Mouse (Mus musculus) forebrain, embryonic 10.5 days (tissue): ENCODE measurements around the gene Zfp106. TPM values are rescaled to one million over a fixed set of nuclear protein-coding genes. Genes with fewer than 3 reads are reported as not detected.

Experiments
- DNase-seq: peaks from one replicate; pipeline ENCODE4 v3.0.0-alpha.2; 2017; ENCODE audit warnings: low spot score; ENCODE audit errors: extremely low spot score
- H3K27ac ChIP-seq: fragments of 300-500 bp; sonication (generic); 2 replicates; pipeline ENCODE4 v1.5.1; 2016; ENCODE audit warnings: mild to moderate bottlenecking
- H3K27me3 ChIP-seq: fragments of 300-500 bp; sonication (generic); 2 replicates; pipeline ENCODE4 v1.6.1; 2016; ENCODE audit warnings: mild to moderate bottlenecking; ENCODE audit not compliant: poor library complexity, severe bottlenecking
- H3K36me3 ChIP-seq: fragments of 300-500 bp; sonication (generic); replicated peaks from 2 replicates; pipeline ENCODE4 v1.6.1; 2016; ENCODE audit warnings: mild to moderate bottlenecking, moderate library complexity
- H3K4me1 ChIP-seq: fragments of 300-500 bp; sonication (generic); 2 replicates; pipeline ENCODE4 v1.6.1; 2016
- H3K4me3 ChIP-seq: fragments of 300-500 bp; sonication (generic); 2 replicates; pipeline ENCODE4 v1.5.1; 2016; ENCODE audit warnings: mild to moderate bottlenecking, moderate library complexity
- H3K9me3 ChIP-seq: fragments of 300-500 bp; sonication (generic); 2 replicates; pipeline ENCODE4 v1.6.1; 2016; ENCODE audit warnings: mild to moderate bottlenecking, moderate library complexity
- WGBS: fragments of 180-500 bp; shearing (Covaris S2); methylation state at CpG from one replicate; pipeline ENCODE4 v1.1.7; 2016; 5-methylcytosine and 5-hydroxymethylcytosine counted together
- polyA plus RNA-seq: library from polyadenylated mRNA; unstranded; fragments of >200 nt; fragmentation: Nextera tagmentation; extraction: Ambion mirVana; gene quantifications from 2 replicates; pipeline ENCODE4 v1.2.1, GENCODE M21; 2016

Zfp106 gene
- polyA plus RNA-seq, 1 experiment from 2014 or later = 83.1 TPM

- Histone ChIP-seq H3K4me1 (no peaks in the 10 kb centered on the region), H3K27ac (no peak overlapping the region), H3K36me3 (peaks cover 99% of the 10 kb centered on the region), H3K27me3 (no peaks in the 10 kb centered on the region), H3K4me3 (no peak overlapping the region), H3K9me3 (no peaks in the 10 kb centered on the region)
- no peak for DNase-seq
Measured at GRCm38 (mm10) chr2:120529531-120529930, 34.1 kb downstream of the Zfp106 start.

- peaks cover 100% of the 10 kb centered on the region for H3K36me3 ChIP-seq
- WGBS = 90% methylated on average over 5 of the region's 5 CpGs
- H3K4me1 ChIP-seq = no peaks in the 10 kb centered on the region
- no peak overlapping the region for H3K4me3 ChIP-seq
- H3K27me3 ChIP-seq = no peaks in the 10 kb centered on the region
- no peak for DNase-seq
- no peak overlapping the region for H3K27ac ChIP-seq
- H3K9me3 ChIP-seq = no peaks in the 10 kb centered on the region
Measured at GRCm38 (mm10) chr2:120526771-120527170, 36.9 kb downstream of the Zfp106 start.

- H3K36me3 ChIP-seq = peaks cover 100% of the 10 kb centered on the region
- DNase-seq = no peak
- 93% methylated on average over 5 of the region's 5 CpGs for WGBS
- no peaks in the 10 kb centered on the region for H3K9me3 ChIP-seq
- H3K4me1 ChIP-seq = no peaks in the 10 kb centered on the region
- H3K4me3 ChIP-seq = no peak overlapping the region
- H3K27me3 ChIP-seq = no peaks in the 10 kb centered on the region
- no peak overlapping the region for H3K27ac ChIP-seq
Measured at GRCm38 (mm10) chr2:120518547-120519210, 45.0 kb downstream of the Zfp106 start.

GRCm38 (mm10) chr2:120514181-120514580 lies 49.5 kb downstream of the Zfp106 start:
- peaks cover 96% of the 10 kb centered on the region for H3K36me3 ChIP-seq
- WGBS = 94% methylated on average over 4 of the region's 4 CpGs

GRCm38 (mm10) chr2:120503992-120504391 lies 59.7 kb downstream of the Zfp106 start:
- Histone ChIP-seq H3K36me3 (peaks cover 51% of the 10 kb centered on the region), H3K4me3 (no peak overlapping the region), H3K4me1 (peaks cover 22% of the 10 kb centered on the region), H3K27ac (no peak overlapping the region), H3K9me3 (no peaks in the 10 kb centered on the region), H3K27me3 (no peaks in the 10 kb centered on the region)
- 84% methylated on average over 5 of the region's 5 CpGs for WGBS
- no peak for DNase-seq

More at GRCm38 (mm10) chr2:120514181-120514580, 49.5 kb downstream of the Zfp106 start:
- no peaks in the 10 kb centered on the region for H3K9me3 ChIP-seq
- no peaks in the 10 kb centered on the region for H3K4me1 ChIP-seq
- no peak overlapping the region for H3K27ac ChIP-seq
- DNase-seq = no peak
- H3K27me3 ChIP-seq = no peaks in the 10 kb centered on the region
- H3K4me3 ChIP-seq = no peak overlapping the region

GRCm38 (mm10) chr2:120503094-120503493 lies 60.5 kb downstream of the Zfp106 start:
- Histone ChIP-seq H3K27me3 (no peaks in the 10 kb centered on the region), H3K4me3 (no peak overlapping the region), H3K9me3 (no peaks in the 10 kb centered on the region), H3K27ac (no peak overlapping the region), H3K4me1 (peaks cover 22% of the 10 kb centered on the region), H3K36me3 (peaks cover 42% of the 10 kb centered on the region)
- DNase-seq = no peak
- 95% methylated on average over 6 of the region's 6 CpGs for WGBS

GRCm38 (mm10) chr2:120502605-120502990 lies 61.0 kb downstream of the Zfp106 start:
- H3K4me1 ChIP-seq = peaks cover 22% of the 10 kb centered on the region
- peaks cover 37% of the 10 kb centered on the region for H3K36me3 ChIP-seq
- no peaks in the 10 kb centered on the region for H3K27me3 ChIP-seq
- no peak overlapping the region for H3K4me3 ChIP-seq
- 78% methylated on average over 3 of the region's 3 CpGs for WGBS
- H3K9me3 ChIP-seq = no peaks in the 10 kb centered on the region
- DNase-seq = no peak
- H3K27ac ChIP-seq = no peak overlapping the region

GRCm38 (mm10) chr2:120501931-120502604 lies 61.6 kb downstream of the Zfp106 start:
- 78% methylated on average over 13 of the region's 13 CpGs for WGBS
- no peak for DNase-seq
- no peaks in the 10 kb centered on the region for H3K27me3 ChIP-seq
- no peak overlapping the region for H3K4me3 ChIP-seq
- H3K27ac ChIP-seq = peak overlapping the region; percentile 67; the same call in 1 of the 2 replicates
- H3K9me3 ChIP-seq = no peaks in the 10 kb centered on the region
- H3K36me3 ChIP-seq = peaks cover 32% of the 10 kb centered on the region
- peaks cover 22% of the 10 kb centered on the region for H3K4me1 ChIP-seq

- 44% methylated on average over 17 of the region's 17 CpGs for WGBS
- H3K27ac ChIP-seq = peak overlapping the region; percentile 67
- DNase-seq = no peak
Measured at GRCm38 (mm10) chr2:120501136-120501918, 62.3 kb downstream of the Zfp106 start.

GRCm38 (mm10) chr2:120499971-120500471 lies 63.6 kb downstream of the Zfp106 start:
- Histone ChIP-seq H3K36me3 (peaks cover 12% of the 10 kb centered on the region), H3K4me3 (no peak overlapping the region), H3K27ac (no peak overlapping the region), H3K4me1 (peaks cover 22% of the 10 kb centered on the region), H3K9me3 (no peaks in the 10 kb centered on the region), H3K27me3 (no peaks in the 10 kb centered on the region)
- 82% methylated on average over 6 of the region's 6 CpGs for WGBS
- no peak for DNase-seq

More at GRCm38 (mm10) chr2:120501136-120501918, 62.3 kb downstream of the Zfp106 start:
- peaks cover 25% of the 10 kb centered on the region for H3K36me3 ChIP-seq
- H3K27me3 ChIP-seq = no peaks in the 10 kb centered on the region
- H3K9me3 ChIP-seq = no peaks in the 10 kb centered on the region
- H3K4me1 ChIP-seq = peaks cover 22% of the 10 kb centered on the region
- no peak overlapping the region for H3K4me3 ChIP-seq

- WGBS = 83% methylated on average over 3 of the region's 3 CpGs
- no peaks in the 10 kb centered on the region for H3K9me3 ChIP-seq
- no peaks in the 10 kb centered on the region for H3K36me3 ChIP-seq
- DNase-seq = no peak
- H3K4me1 ChIP-seq = peaks cover 14% of the 10 kb centered on the region
- no peak overlapping the region for H3K4me3 ChIP-seq
- no peak overlapping the region for H3K27ac ChIP-seq
- no peaks in the 10 kb centered on the region for H3K27me3 ChIP-seq
Measured at GRCm38 (mm10) chr2:120496511-120496910, 67.1 kb downstream of the Zfp106 start.

GRCm38 (mm10) chr2:120493254-120493653 lies 70.4 kb downstream of the Zfp106 start:
- no peak overlapping the region for H3K27ac ChIP-seq
- H3K4me3 ChIP-seq = no peak overlapping the region
- DNase-seq = no peak
- H3K9me3 ChIP-seq = no peaks in the 10 kb centered on the region
- WGBS = 80% methylated on average over 4 of the region's 4 CpGs
- no peaks in the 10 kb centered on the region for H3K4me1 ChIP-seq
- no peaks in the 10 kb centered on the region for H3K27me3 ChIP-seq
- H3K36me3 ChIP-seq = no peaks in the 10 kb centered on the region
